Mouse (Mus musculus): ENCODE results near the gene Jam3.

Gene Jam3

GRCm38 (mm10) chr9:27144271-27144840 lies 10.9 kb downstream of the Jam3 start:
- TF ChIP-seq GATA4 (IDR thresholded peaks at IDR 0.05; ENCODE audit: insufficient replicate concordance, low read length), result no peak

GRCm38 (mm10) chr9:27140432-27141065 lies 14.7 kb downstream of the Jam3 start:
- TF ChIP-seq GATA4 (IDR thresholded peaks at IDR 0.05; ENCODE audit: insufficient replicate concordance, low read length), result no peak

- no peak for TF ChIP-seq GATA4 (IDR thresholded peaks at IDR 0.05; ENCODE audit: insufficient replicate concordance, low read length)
Observed at GRCm38 (mm10) chr9:27136651-27137050, 18.6 kb downstream of the Jam3 start.

GRCm38 (mm10) chr9:27135372-27135771 lies 19.8 kb downstream of the Jam3 start:
- no peak for TF ChIP-seq GATA4 (IDR thresholded peaks at IDR 0.05; ENCODE audit: insufficient replicate concordance, low read length)

- TF ChIP-seq GATA4 (IDR thresholded peaks at IDR 0.05; ENCODE audit: insufficient replicate concordance, low read length), result no peak
Observed at GRCm38 (mm10) chr9:27134410-27134809, 20.8 kb downstream of the Jam3 start.

GRCm38 (mm10) chr9:27128629-27129028 lies 26.6 kb downstream of the Jam3 start:
- TF ChIP-seq GATA4 (IDR thresholded peaks at IDR 0.05; ENCODE audit: insufficient replicate concordance, low read length), result peak; percentile 50; the same call in 1 of the 2 replicates

- TF ChIP-seq GATA4 (IDR thresholded peaks at IDR 0.05; ENCODE audit: insufficient replicate concordance, low read length), result no peak
Observed at GRCm38 (mm10) chr9:27126543-27126942, 28.7 kb downstream of the Jam3 start.

GRCm38 (mm10) chr9:27125450-27125849 lies 29.8 kb downstream of the Jam3 start:
- no peak for TF ChIP-seq GATA4 (IDR thresholded peaks at IDR 0.05; ENCODE audit: insufficient replicate concordance, low read length)

GRCm38 (mm10) chr9:27123947-27124346 lies 31.3 kb downstream of the Jam3 start:
- no peak for TF ChIP-seq GATA4 (IDR thresholded peaks at IDR 0.05; ENCODE audit: insufficient replicate concordance, low read length)

- TF ChIP-seq GATA4 (IDR thresholded peaks at IDR 0.05; ENCODE audit: insufficient replicate concordance, low read length), result no peak
Observed at GRCm38 (mm10) chr9:27122963-27123362, 32.3 kb downstream of the Jam3 start.

GRCm38 (mm10) chr9:27122076-27122475 lies 33.1 kb downstream of the Jam3 start:
- TF ChIP-seq GATA4 (IDR thresholded peaks at IDR 0.05; ENCODE audit: insufficient replicate concordance, low read length), result no peak

- no peak for TF ChIP-seq GATA4 (IDR thresholded peaks at IDR 0.05; ENCODE audit: insufficient replicate concordance, low read length)
Observed at GRCm38 (mm10) chr9:27121254-27121653, 34.0 kb downstream of the Jam3 start.

GRCm38 (mm10) chr9:27111756-27112155 lies 43.5 kb downstream of the Jam3 start:
- no peak for TF ChIP-seq GATA4 (IDR thresholded peaks at IDR 0.05; ENCODE audit: insufficient replicate concordance, low read length)

- TF ChIP-seq GATA4 (IDR thresholded peaks at IDR 0.05; ENCODE audit: insufficient replicate concordance, low read length), result no peak
Observed at GRCm38 (mm10) chr9:27110681-27111080, 44.5 kb downstream of the Jam3 start.

- peak; percentile 96 for TF ChIP-seq GATA4 (IDR thresholded peaks at IDR 0.05; ENCODE audit: insufficient replicate concordance, low read length)
Observed at GRCm38 (mm10) chr9:27109533-27110514, 45.4 kb downstream of the Jam3 start.

- TF ChIP-seq GATA4 (IDR thresholded peaks at IDR 0.05; ENCODE audit: insufficient replicate concordance, low read length), result 0 out of 2 replicates have a peak, but pooled peaks have one; percentile 4
Observed at GRCm38 (mm10) chr9:27108451-27108850, 46.8 kb downstream of the Jam3 start.
